Mouse (Mus musculus): ENCODE data around the gene Ccr8.
A peak's percentile ranks its signal among the peaks of the same experiment; 100 is the strongest.

The Ccr8 gene

DNA sequence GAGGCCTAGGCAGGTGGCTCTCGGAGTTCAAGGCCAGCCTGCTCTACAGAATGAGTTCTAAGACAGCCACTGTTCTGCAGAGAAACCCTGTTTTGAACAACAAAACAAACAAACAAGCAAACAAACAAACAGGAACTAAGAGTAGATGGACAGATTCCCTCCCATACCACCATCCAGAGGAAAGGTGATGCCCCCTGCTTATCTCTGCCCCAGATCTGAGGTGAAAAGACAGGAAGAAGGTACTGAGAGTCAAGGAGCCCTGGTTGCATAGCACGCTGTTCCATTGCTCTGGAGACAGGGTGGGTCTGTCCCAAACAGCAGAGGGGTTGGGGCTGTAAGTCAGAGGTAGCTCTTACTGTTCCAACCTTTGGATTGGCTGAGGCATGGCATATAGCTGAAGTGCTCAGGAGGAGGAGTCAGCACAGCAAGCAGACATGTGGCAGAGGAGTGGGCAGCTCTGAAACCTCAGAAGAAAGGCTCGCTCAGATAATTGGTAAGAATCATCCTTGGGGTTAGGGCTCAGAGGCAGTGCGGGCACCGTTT is at the start of gene Ccr8:
Gene Ccr8 (plus strand): TSS at position 419 of the 543 bp plus-strand sequence.
- DNase-seq (ENCODE audit: low spot score in 2 of 2), result no peak

DNA sequence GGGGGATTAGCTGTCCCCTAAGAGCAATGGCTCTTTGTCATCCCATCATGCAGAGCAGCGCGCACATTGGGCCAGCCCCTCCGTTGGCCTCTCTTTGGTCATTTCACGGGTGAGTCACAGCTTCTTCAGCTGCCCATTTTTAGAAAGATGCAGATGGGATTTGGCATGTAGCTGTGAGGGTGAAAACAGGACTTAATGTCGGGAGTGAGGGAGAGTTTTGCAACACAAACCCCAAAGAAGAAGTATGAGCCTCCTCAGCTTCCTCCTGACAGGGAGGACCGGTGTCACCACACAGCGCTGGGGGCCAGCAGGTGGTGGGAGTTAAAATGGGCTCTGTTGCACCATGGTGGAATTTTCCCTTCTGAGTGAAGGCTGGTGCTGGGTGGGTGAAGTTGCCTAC is 48.8 kb upstream of the Ccr8 start:
- no peak for DNase-seq (ENCODE audit: low spot score in 2 of 2)

- no peak for DNase-seq (ENCODE audit: low spot score in 2 of 2)
Observed at GRCm38 (mm10) chr9:120048495-120048894, 43.4 kb upstream of the Ccr8 start.

DNA sequence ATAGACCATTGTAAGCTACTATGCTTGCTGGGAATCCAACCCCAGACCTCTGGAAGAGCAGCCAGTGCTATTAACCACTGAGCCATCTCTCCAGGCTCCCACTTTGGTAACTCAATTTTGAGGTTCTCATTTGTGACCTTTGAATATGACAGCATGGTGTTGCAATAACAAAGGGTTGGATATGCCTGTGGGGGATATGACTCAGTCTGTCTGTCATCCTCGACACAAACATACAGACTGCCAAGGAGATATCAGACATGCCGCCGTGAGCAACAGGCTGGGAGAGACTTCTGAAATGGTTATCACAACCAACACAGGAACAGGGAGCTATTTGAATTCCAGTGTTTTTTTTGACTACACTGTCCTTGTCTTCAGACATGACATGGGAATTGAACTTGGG is 42.5 kb upstream of the Ccr8 start:
- no peak for DNase-seq (ENCODE audit: low spot score in 2 of 2)

GRCm38 (mm10) chr9:120054545-120055277 is 37.2 kb upstream of the Ccr8 start:
- no peak for DNase-seq (ENCODE audit: low spot score in 2 of 2)

DNA sequence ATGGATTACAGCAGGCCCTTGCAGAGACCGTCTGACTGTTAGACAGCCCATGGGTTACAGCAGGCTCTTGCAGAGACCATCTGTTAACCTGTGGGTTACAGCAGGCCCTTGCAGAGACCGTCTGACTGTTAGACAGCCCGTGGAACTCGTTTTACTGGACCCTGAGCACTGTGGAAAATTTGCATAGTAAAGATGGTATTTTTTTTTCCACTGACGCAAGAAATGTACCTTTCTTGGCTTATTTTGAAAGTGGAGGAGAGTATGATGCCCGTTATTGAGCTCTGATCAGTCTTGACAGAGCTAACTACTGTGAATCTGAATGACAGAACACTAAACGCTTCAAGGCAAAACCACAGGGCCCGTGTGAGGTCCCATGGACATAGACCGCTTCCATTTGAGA is 35.7 kb upstream of the Ccr8 start:
- no peak for DNase-seq (ENCODE audit: low spot score in 2 of 2)

- DNase-seq (ENCODE audit: low spot score in 2 of 2), result no peak
Observed at GRCm38 (mm10) chr9:120058730-120059129, 33.2 kb upstream of the Ccr8 start.

DNA sequence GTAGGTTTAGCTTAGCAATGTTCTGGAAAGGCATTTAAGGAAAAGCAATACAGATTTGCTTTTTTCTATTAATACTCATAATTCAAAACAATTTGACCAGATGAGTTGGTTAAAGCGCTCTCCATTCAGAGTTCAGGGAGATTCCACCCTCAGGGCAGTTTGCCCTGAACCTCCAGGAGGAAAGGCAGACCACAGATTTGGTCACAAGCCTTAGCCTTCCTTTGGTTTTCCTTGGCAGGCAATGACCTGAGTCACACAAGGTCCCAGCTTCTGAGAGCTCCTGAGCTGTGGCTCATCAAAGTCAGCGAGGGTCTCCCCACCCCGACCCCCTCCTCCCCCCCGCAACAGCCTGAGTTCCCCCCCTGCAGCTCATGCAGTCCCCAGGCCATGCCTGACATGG is 27.6 kb upstream of the Ccr8 start:
- no peak for DNase-seq (ENCODE audit: low spot score in 2 of 2)

- no peak for DNase-seq (ENCODE audit: low spot score in 2 of 2)
Observed at GRCm38 (mm10) chr9:120067609-120068008, 24.3 kb upstream of the Ccr8 start.

- no peak for DNase-seq (ENCODE audit: low spot score in 2 of 2)
Observed at GRCm38 (mm10) chr9:120068047-120068446, 23.9 kb upstream of the Ccr8 start.

DNA sequence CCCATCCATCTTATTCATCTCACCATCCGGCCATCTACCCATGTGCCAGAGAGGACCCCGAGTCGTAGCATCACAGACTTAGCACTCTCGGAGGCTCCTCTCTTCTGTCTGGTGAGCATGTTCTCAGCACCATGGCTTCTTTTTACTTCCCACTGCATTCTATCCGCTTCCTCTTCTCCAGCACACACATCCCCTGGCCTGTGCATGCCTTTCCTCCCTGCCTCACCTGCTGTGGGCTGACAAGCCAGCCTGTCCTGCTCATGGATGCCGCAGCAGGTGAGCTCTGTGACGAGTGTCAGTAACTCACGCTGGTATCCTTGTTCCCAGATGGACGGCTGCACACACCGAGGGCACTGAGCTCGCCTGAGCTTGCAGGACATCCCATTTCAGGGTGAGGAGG is 22.1 kb upstream of the Ccr8 start, which contains the start of gene Cx3cr1:
Gene Cx3cr1 (minus strand): TSS at position 101 of the 400 bp plus-strand sequence.
- DNase-seq (ENCODE audit: low spot score in 2 of 2), result no peak

- no peak for DNase-seq (ENCODE audit: low spot score in 2 of 2)
Observed at GRCm38 (mm10) chr9:120071251-120071650, 20.7 kb upstream of the Ccr8 start.

GRCm38 (mm10) chr9:120073169-120073568 is 18.7 kb upstream of the Ccr8 start:
- peak; percentile 66 to 80 for DNase-seq (ENCODE audit: low spot score in 2 of 2)

- DNase-seq (ENCODE audit: low spot score in 2 of 2), result no peak
Observed at GRCm38 (mm10) chr9:120074516-120074915, 17.4 kb upstream of the Ccr8 start.

- DNase-seq (ENCODE audit: low spot score in 2 of 2), result no peak
Observed at GRCm38 (mm10) chr9:120078241-120078640, 13.7 kb upstream of the Ccr8 start.

GRCm38 (mm10) chr9:120079901-120080300 is 12.0 kb upstream of the Ccr8 start:
- no peak for DNase-seq (ENCODE audit: low spot score in 2 of 2)

GRCm38 (mm10) chr9:120080546-120081108 is 11.3 kb upstream of the Ccr8 start:
- no peak for DNase-seq (ENCODE audit: low spot score in 2 of 2)

GRCm38 (mm10) chr9:120081247-120081646 is 10.7 kb upstream of the Ccr8 start:
- no peak for DNase-seq (ENCODE audit: low spot score in 2 of 2)

GRCm38 (mm10) chr9:120081967-120082366 is 9.9 kb upstream of the Ccr8 start:
- DNase-seq (ENCODE audit: low spot score in 2 of 2), result no peak

DNA sequence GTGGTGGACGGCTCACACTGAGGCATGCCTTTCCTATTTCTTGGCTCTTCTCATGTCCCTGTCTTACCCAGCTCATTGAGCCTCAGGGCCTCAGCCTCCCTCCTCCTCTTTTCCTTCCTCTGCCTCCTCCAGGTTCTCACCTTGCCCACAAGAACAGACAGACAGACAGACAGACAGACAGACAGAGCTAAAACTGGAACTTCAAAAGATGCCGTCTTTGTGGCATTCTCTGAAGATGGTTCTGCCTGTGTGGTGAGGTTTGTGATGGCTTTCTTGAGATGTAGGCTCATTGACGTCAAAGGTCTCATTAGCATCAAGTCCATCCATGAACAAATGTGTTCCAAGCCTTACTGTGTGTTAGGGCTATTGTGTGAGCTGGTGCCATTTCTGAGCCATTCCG is 9.2 kb upstream of the Ccr8 start:
- DNase-seq (ENCODE audit: low spot score in 2 of 2), result no peak

GRCm38 (mm10) chr9:120083158-120083894 is 8.6 kb upstream of the Ccr8 start:
- no peak for DNase-seq (ENCODE audit: low spot score in 2 of 2)

DNA sequence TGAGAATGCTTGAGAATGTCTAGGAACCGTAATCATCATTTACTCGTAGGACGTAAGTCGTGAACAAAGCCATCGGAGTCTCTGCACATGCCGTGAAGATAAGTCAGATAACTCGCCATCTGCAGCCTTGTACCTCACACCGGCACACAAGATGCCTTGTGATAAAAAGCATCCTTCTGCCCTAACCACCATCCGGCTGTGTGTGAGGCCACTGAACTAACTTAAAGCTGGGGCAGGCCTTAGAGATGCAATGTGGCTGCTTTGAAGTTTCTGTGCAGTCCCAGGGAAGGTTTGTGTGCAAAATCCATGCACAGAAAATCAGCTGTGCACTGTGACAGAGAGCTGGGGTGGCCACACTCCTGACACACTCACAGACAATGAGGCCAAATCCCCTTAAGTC is 7.5 kb upstream of the Ccr8 start:
- no peak for DNase-seq (ENCODE audit: low spot score in 2 of 2)

- DNase-seq (ENCODE audit: low spot score in 2 of 2), result no peak
Observed at GRCm38 (mm10) chr9:120089125-120089524, 2.8 kb upstream of the Ccr8 start.

Measured in urinary bladder, postnatal 4 days (tissue).